Mouse (Mus musculus) forebrain, embryonic 11.5 days (tissue): ENCODE results near the gene Rmdn2. TPM values are rescaled to one million over a fixed set of nuclear protein-coding genes. Genes with fewer than 3 reads are reported as not detected.
A peak's percentile ranks its signal among the peaks of the same experiment; 100 is the strongest.

ENCODE experiments used
- ATAC-seq: fragments of 200-750 bp; cut with Nextera tagmentation; replicated peaks from 2 replicates; pipeline ENCODE4 v1.8.0; 2017; ENCODE audit warnings: moderate TSS enrichment; ENCODE audit not compliant: low FRiP score
- DNase-seq: peaks from one replicate; pipeline ENCODE4 v3.0.0-alpha.2; 2017; ENCODE audit warnings: low spot score
- H3K27ac ChIP-seq: fragments of 300-500 bp; sonication (generic); 2 replicates; pipeline ENCODE4 v1.5.1; 2014; ENCODE audit warnings: low read depth, low read length
- H3K27me3 ChIP-seq: fragments of 300-500 bp; sonication (generic); 2 replicates; pipeline ENCODE4 v1.6.1; 2014; ENCODE audit warnings: mild to moderate bottlenecking, low read length, mixed read lengths; ENCODE audit not compliant: control insufficient read depth, insufficient read depth
- H3K36me3 ChIP-seq: fragments of 300-500 bp; sonication (generic); 2 replicates; pipeline ENCODE4 v1.6.1; 2014; ENCODE audit warnings: mild to moderate bottlenecking, low read length, moderate library complexity, mixed read lengths; ENCODE audit not compliant: control insufficient read depth, insufficient read depth
- H3K4me1 ChIP-seq: fragments of 300-500 bp; sonication (generic); replicated peaks from 2 replicates; pipeline ENCODE4 v1.6.1; 2014; ENCODE audit warnings: low read length, mixed read lengths; ENCODE audit not compliant: control insufficient read depth, insufficient read depth
- H3K4me2 ChIP-seq: fragments of 300-500 bp; sonication (generic); 2 replicates; pipeline ENCODE4 v1.6.1; 2014; ENCODE audit warnings: low read depth, mild to moderate bottlenecking, low read length, moderate library complexity, mixed read lengths; ENCODE audit not compliant: severe bottlenecking
- H3K4me3 ChIP-seq: fragments of 300-500 bp; sonication (generic); 2 replicates; pipeline ENCODE4 v1.5.1; 2014; ENCODE audit warnings: low read depth, low read length
- H3K9ac ChIP-seq: fragments of 300-500 bp; sonication (generic); 2 replicates; pipeline ENCODE4 v1.6.1; 2014; ENCODE audit warnings: low read length
- H3K9me3 ChIP-seq: fragments of 300-500 bp; sonication (generic); 2 replicates; pipeline ENCODE4 v1.6.1; 2016; ENCODE audit warnings: low read length, mixed read lengths; ENCODE audit not compliant: control insufficient read depth
- WGBS: fragments of 180-500 bp; shearing (Covaris S2); extraction: QIAGEN DNeasy Blood & Tissue Kit; methylation state at CpG from one replicate; pipeline ENCODE4 v1.1.7; 2014; 5-methylcytosine and 5-hydroxymethylcytosine counted together
- polyA plus RNA-seq: library from polyadenylated mRNA; unstranded; fragments of >200 nt; fragmentation: Nextera tagmentation; extraction: Ambion mirVana; gene quantifications from 2 replicates; pipeline ENCODE4 v1.2.1, GENCODE M21; 2014

The Rmdn2 gene
- polyA plus RNA-seq, 1 experiment from 2014 or later: 4.8 TPM

DNA sequence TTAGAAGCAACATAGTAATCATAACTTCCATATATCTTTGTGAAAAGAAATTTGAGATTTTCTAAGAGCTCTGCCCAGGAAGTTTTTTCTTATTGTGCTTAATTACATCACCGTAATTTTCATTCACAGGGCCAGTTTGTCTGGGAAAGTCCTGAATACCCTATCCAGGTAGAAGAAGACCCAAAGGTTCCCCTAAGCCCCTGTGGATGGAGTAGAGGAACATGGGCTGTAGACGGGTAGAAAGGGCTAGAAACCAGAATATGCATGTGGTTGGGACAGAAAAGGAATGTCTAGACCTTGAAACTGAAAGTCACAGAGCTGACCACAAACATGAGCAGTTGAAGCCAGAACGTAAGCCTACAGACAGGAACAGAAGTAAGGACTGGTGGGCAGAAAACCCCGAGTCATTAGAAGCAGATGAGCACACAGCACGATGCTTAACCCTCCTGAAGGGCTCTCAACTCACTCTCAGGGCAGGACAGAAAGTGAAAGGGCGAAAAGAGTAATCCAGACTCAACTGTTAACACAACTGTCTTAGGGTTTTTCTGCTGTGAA is 27.3 kb upstream of the Rmdn2 start:
- Histone ChIP-seq H3K4me1 (no peaks in the 10 kb centered on the region), H3K36me3 (no peaks in the 10 kb centered on the region), H3K4me2 (no peak overlapping the region), H3K9ac (no peak overlapping the region), H3K9me3 (no peaks in the 10 kb centered on the region), H3K27me3 (no peaks in the 10 kb centered on the region), H3K27ac (no peak overlapping the region), H3K4me3 (no peak overlapping the region)
- DNase-seq: no peak
- ATAC-seq: no peak
- WGBS: 86% methylated on average over 6 of the region's 6 CpGs

GRCm38 (mm10) chr17:79589913-79590312 is 21.8 kb upstream of the Rmdn2 start:
- no peak for ATAC-seq

GRCm38 (mm10) chr17:79595996-79596395 is 15.7 kb upstream of the Rmdn2 start:
- no peaks in the 10 kb centered on the region for H3K36me3 ChIP-seq
- no peak overlapping the region for H3K4me2 ChIP-seq
- H3K9me3 ChIP-seq: no peaks in the 10 kb centered on the region
- no peak overlapping the region for H3K4me3 ChIP-seq
- WGBS: 87% methylated on average over 4 of the region's 4 CpGs
- H3K27ac ChIP-seq: no peak overlapping the region
- DNase-seq: no peak
- H3K4me1 ChIP-seq: no peaks in the 10 kb centered on the region
- no peaks in the 10 kb centered on the region for H3K27me3 ChIP-seq
- no peak overlapping the region for H3K9ac ChIP-seq
- ATAC-seq: no peak

More at GRCm38 (mm10) chr17:79589913-79590312, 21.8 kb upstream of the Rmdn2 start:
- H3K4me1 ChIP-seq: no peaks in the 10 kb centered on the region
- 98% methylated on average over 1 of the region's 1 CpGs for WGBS
- no peak overlapping the region for H3K9ac ChIP-seq
- H3K4me2 ChIP-seq: no peak overlapping the region
- H3K27me3 ChIP-seq: no peaks in the 10 kb centered on the region
- no peak overlapping the region for H3K27ac ChIP-seq
- no peaks in the 10 kb centered on the region for H3K9me3 ChIP-seq
- no peaks in the 10 kb centered on the region for H3K36me3 ChIP-seq
- DNase-seq: no peak
- H3K4me3 ChIP-seq: no peak overlapping the region

- Histone ChIP-seq H3K4me1 (no peaks in the 10 kb centered on the region), H3K36me3 (no peaks in the 10 kb centered on the region), H3K4me3 (no peak overlapping the region), H3K27me3 (no peaks in the 10 kb centered on the region), H3K9ac (no peak overlapping the region), H3K4me2 (no peak overlapping the region), H3K27ac (no peak overlapping the region), H3K9me3 (no peaks in the 10 kb centered on the region)
- DNase-seq: no peak
- ATAC-seq: no peak
- whole genome bisulfite sequencing: 71% methylated on average over 2 of the region's 2 CpGs
These were observed 13.5 kb upstream of the Rmdn2 start for GRCm38 (mm10) chr17:79598151-79598550.

DNA sequence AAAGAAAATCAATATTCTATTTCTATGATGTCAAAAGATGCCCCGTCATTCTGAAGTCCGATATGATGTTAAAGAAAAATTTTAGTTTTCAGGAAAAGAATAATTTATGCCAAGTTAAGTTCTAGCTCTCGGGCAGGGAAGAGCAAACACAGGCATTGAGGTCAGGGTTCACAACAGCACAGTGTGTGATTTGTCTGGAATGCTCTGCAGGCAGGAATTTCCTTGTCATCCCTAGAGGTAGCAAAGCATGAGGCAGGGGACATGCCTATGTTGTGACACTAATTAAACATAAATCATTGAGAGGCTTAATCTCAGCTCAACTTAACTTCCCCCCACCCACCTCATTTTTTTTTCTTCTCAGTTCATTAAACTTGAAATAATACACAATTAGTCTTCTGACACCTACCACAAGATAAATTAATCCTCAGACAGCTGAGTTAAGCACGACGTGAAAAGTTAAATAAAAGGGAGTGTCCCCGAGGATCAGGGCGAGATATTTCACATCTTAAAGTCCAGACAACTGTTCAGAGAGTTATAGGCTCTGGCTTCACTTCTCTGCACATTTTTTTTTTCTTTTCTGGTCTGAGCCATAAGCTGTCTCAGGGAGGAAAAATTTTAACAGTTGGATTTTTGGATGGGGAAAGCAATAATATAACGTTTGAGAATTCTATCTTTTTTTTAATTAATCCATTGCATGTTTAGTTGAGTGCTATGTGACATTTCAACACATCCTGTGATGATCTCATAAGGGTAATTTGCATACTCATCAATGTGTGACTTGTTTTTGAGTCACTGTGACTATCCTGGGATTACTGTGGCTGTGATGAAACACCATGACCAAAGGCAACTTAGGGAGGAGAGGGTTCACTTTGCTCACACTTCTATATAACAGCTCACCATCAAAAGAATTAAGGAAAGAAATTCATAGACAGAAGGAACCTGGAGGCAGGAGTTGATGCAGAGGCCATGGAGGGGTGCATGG is 12.8 kb upstream of the Rmdn2 start:
- H3K4me2 ChIP-seq: no peak overlapping the region
- no peaks in the 10 kb centered on the region for H3K36me3 ChIP-seq
- no peak overlapping the region for H3K27ac ChIP-seq
- ATAC-seq (peak; percentile 66; the same call in 1 of the 2 replicates), DNase-seq (no peak)
- no peaks in the 10 kb centered on the region for H3K4me1 ChIP-seq
- WGBS: 37% methylated on average over 8 of the region's 8 CpGs
- H3K27me3 ChIP-seq: no peaks in the 10 kb centered on the region
- no peak overlapping the region for H3K4me3 ChIP-seq
- H3K9ac ChIP-seq: no peak overlapping the region
- H3K9me3 ChIP-seq: no peaks in the 10 kb centered on the region

- ATAC-seq: no peak
- WGBS: 72% methylated on average over 4 of the region's 4 CpGs
- Histone ChIP-seq H3K27ac (no peak overlapping the region), H3K27me3 (no peaks in the 10 kb centered on the region), H3K9ac (no peak overlapping the region), H3K4me2 (no peak overlapping the region), H3K36me3 (no peaks in the 10 kb centered on the region), H3K4me1 (no peaks in the 10 kb centered on the region), H3K9me3 (no peaks in the 10 kb centered on the region), H3K4me3 (no peak overlapping the region)
- DNase-seq: no peak
These were observed 11.6 kb upstream of the Rmdn2 start for GRCm38 (mm10) chr17:79600108-79600507.

GRCm38 (mm10) chr17:79602381-79602780 is 9.3 kb upstream of the Rmdn2 start:
- Histone ChIP-seq H3K4me1 (no peaks in the 10 kb centered on the region), H3K27ac (no peak overlapping the region), H3K9ac (no peak overlapping the region), H3K4me2 (no peak overlapping the region), H3K4me3 (no peak overlapping the region), H3K27me3 (no peaks in the 10 kb centered on the region), H3K9me3 (no peaks in the 10 kb centered on the region), H3K36me3 (no peaks in the 10 kb centered on the region)
- 52% methylated on average over 5 of the region's 5 CpGs for WGBS
- ATAC-seq: no peak
- no peak for DNase-seq

DNA sequence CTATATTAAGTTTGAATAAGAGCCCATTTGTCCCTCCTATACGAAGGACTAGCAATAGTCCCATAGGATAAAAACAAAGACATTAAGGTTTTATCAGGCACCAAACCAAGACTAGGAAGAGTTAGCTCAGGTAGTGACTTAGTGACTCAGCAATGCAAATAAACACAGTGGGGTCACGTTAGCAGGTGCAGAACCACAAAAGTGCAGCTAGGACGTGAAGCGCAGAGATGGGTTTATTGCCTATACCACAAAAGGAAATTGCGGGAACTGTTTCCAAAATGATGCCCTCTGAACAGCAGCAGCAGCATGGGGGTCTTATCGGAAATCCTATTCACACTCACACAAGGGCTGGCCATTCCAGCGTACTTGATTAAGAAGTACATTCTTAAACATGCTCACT is 8.2 kb upstream of the Rmdn2 start:
- H3K27ac ChIP-seq: no peak overlapping the region
- no peaks in the 10 kb centered on the region for H3K9me3 ChIP-seq
- no peak overlapping the region for H3K9ac ChIP-seq
- no peaks in the 10 kb centered on the region for H3K36me3 ChIP-seq
- DNase-seq (no peak), ATAC-seq (no peak)
- no peak overlapping the region for H3K4me2 ChIP-seq
- 88% methylated on average over 7 of the region's 7 CpGs for WGBS
- no peaks in the 10 kb centered on the region for H3K4me1 ChIP-seq
- no peak overlapping the region for H3K4me3 ChIP-seq
- H3K27me3 ChIP-seq: no peaks in the 10 kb centered on the region
